Mouse (Mus musculus) kidney, postnatal 36 days (tissue): ENCODE results near the gene Dhx40.
"Not testable (repeated sequence)": the region's sequence is repeated elsewhere in the genome, so short reads cannot be mapped to it uniquely, and the experiment has no call there.

Experiments used
- DNase-seq, 2 experiments: peaks; one replicate each; pipeline ENCODE4 v3.0.0; 2021 to 2022; ENCODE audit warnings: mixed read lengths in 2 of 2

Gene Dhx40

DNA sequence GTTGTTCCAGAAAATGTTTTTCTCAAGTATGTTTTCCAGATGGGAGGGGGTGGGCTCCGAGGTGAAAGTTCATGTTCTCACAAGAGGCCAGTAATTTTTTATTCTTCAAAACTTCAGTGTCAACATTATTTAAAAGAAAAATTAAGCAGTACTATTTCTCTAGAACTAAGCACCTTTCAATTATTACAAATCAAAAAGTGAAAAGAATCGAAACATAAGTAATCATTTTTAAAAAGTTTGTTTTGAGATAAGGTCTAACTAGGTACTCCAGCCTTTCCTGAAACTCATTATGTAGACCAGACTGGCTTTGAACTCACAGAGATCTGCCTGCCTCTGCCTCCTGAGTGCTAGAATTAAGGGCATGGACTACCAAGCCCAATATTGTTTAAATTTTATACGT lies 8.7 kb upstream of the Dhx40 start:
- DNase-seq, result not testable (repeated sequence)

DNA sequence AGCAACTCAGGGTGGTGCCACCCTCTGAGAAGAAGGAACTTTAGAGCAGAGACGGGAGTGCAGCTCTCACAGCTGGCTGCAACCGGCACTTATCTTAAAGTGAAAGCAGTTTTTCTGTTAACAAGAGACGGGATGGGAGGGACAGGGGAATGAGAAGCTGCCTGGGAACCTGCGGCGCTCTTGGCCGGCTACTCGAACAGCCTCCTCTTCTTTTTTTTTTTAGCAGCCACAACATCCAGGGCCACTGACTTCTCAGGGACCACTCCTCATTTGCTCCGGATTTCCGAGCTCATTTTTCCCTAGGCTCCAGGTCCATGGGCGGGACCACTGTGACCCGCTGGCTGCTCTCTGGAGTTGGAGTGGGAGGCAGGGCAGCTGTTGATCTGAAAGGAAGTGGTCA lies 6.9 kb upstream of the Dhx40 start:
- not testable (repeated sequence) for DNase-seq

DNA sequence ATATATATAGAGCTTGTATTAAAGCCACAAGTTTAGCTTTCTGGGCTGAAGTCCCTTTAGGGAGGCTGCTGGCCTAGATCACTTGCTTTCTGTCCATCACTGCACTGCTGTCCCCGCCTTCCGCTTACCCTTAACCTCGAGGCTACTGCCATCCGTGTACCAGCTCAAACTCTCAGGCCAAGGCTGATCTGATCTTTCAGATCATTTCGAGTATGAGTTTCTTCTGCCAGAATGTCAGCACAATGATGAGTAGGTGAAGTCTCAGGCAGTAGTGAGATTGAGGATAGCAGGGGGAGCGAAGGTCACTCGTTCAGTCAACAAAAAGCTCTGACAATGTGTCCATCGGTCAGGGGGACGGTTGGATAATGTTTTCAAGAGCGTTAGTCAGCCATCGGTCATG lies 5.7 kb upstream of the Dhx40 start:
- not testable (repeated sequence) for DNase-seq

DNA sequence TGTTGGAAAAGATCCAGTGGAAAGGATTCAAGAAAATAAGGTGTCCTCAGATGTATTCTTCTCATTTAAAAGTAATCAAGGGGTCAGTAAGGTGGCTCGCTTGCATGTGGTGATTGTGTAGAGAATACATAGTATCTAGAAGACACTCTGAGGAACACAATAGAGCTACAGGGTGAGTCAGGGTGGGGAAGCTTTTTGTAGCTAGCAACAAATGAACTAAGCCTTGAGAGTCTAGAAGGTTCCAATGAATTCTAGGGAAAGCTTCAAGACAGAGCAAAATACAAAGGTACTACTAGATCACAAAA lies 3.7 kb upstream of the Dhx40 start:
- no peak for DNase-seq

DNA sequence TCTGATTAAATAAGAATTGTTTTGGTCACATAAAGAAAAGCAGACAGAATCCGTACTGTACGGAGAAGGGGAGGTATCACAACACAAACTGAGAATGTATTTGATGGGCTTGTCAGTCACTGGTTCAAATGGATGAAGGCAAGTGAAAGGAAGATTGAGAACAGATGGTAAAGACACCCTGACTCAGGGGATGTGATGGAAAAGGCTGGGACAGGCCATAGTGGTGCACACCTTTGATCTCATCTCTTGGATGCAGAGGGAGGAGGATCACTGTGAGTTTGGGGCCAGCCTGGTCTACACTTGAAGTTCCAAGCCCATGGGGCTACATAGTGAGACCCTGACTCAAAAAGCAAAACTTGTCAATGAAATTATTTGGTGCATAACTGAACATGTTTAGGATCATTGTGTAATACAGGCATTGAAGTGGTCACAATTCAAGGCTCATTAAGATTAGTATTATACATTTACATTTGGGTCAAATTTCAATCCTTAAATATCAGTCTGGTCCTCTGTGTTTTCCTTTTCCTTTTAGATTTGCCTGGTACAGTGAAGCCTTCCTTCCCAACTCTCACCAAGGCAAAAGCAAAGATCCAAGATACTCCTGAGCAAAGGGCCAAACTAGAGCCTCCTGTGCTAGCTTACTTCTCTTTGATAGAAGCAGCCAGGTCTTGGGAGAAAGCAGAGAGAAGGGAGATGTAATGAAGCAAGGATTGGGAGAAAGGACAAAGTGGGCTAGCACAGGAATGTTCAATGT lies 3.2 kb upstream of the Dhx40 start:
- no peak for DNase-seq

DNA sequence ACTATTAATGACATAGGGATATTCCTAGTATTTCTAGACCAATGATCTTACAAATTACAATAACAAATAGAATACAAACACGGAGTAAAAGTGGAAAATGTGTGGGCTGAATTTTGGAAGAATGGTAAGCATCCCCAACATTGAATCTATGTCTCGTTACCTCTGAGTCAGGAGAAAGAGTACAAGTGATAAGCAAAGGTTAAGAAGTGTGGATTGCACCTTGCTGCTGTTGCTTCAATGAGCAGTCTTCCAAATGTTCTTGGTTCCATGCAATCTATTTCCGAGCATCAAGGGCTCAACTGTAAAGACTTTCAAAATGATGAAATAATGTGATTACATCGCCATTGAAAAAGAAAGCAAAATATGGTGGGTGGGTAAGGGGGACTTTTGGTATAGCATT lies 2.3 kb upstream of the Dhx40 start:
- no peak for DNase-seq

DNA sequence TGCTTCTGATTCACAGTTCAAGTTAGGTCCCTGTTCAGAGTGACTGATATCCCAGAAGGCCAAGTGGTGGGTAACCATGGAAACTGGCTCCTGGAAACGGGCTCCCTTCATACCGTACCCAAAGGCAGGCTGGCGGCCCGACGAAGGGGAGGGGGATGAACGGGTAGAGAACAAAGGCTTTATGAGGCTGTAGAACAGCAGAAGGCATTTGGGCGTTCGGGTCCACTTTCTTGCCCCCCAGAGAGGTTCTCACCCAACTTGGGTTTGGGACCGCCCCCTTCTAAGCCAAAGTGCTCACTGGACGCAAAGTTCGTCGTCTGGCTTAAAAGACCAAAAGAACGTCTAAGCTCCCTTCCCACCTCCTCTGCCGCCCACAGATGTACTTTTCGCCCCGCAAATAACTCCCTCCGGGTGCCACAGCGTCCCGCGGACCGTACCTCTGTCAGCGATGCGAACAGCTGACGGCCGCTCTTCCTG lies 507 bp downstream of the Dhx40 start:
- DNase-seq, result peak; percentile 67 to 68

DNA sequence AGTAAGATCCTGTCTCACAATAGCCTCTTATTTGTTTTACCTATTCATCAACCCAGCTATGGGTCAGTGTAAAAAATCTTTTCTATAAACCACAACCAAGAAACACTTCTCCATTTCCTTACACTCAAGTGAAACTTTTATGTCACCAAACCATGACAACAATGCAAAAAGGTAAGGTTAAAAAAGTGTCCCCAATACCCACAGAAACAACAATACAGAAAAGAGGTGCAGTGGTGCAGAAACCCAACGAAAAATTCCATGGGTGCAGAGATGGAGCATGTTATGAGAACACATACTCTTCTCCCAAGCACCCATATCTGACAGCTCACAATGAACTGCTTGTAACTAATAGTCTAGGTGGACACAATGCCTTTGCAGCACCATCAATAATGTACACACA lies 13.4 kb downstream of the Dhx40 start:
- DNase-seq, result no peak

DNA sequence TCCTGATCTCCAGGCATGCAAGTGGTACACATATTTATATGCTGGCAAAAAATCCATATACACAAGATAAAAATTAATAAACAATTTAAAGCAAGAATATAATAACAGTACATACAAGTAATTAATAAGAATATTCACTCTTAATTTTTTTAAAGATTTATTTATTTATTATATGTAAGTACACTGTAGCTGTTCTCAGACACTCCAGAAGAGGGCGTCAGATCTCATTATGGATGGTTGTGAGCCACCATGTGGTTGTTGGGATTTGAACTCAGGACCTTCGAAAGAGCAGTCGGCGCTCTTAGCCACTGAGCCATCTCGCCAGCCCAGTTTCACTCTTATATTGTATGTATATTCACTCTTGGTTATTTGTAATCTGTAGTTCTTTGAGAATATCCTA lies 20.1 kb downstream of the Dhx40 start:
- DNase-seq, result peak in 1 of 2 experiments; percentile 23

DNA sequence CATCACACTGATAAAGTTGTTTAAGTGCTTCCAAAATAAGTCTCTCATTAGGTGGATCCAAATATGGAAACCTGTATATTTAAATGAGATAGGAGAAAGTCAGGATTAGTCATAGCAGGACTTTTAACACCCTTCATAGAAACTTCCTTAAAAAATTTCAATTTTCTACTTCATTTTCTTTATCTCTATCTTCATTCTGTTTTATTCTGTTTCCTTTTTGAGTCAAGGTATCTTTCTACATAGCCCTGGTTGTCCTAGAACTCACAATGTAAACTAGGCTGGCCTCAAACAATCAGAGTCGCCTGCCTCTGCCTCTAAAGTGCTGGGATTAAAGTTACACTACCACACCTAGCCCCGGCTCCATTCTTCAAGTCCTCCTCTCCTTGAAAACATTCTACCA lies 21.8 kb downstream of the Dhx40 start:
- no peak for DNase-seq

DNA sequence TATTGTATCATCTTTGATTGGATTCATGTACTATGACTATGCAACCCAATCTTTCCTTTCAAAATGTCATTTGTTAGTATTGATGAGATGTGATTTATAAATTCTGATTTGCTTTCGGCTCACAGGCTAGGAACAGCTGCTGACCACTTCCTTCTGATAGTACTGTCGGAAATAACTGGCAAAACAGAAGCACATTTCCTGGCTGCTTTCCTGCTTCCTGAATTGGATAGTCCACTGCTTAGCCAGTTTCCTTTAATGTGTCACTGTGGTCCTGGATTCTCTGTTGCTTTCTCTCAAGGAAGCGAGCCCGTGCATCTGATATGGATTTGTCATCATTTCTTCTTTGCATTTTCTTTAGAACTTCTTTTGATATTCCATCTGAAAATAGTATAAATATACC lies 37.7 kb downstream of the Dhx40 start:
- peak; percentile 28 to 48 for DNase-seq

DNA sequence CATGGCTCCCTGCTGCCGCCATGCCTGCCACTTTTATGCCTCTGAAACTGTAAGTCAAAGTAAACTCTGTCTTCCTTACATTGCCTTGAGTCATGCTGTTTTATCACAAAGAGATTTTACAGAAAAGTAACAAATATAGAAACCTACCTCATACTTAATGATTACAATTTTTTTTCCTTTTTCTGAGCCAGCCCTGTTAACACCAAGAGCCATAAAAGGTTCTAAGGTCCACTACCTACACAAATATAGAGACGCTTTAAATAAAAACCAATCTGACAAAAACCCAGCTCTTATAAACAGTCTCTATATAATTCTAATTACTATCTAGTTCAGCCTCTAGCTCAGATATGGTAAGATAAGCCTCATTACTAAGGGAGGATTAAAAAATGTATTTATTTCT lies 43.0 kb downstream of the Dhx40 start:
- DNase-seq, result no peak

DNA sequence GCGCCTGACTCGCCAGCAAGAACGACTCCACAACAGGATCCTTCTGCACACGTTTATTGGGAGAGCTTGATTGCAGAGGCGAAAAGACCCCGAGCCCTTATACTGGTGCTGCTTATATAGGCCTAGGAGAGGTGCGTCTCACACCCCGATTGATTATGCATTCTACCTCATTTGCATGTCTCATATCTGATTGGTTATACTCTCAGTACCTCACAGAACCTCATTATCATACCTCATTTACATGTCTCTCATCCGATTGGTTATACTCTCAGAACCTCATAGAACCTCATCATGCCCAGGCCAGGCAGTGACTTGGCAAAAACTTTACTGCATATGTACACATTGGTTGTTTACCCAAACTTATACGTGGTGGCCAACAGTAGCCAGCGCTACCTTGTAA lies 44.4 kb downstream of the Dhx40 start:
- not testable (repeated sequence) for DNase-seq

DNA sequence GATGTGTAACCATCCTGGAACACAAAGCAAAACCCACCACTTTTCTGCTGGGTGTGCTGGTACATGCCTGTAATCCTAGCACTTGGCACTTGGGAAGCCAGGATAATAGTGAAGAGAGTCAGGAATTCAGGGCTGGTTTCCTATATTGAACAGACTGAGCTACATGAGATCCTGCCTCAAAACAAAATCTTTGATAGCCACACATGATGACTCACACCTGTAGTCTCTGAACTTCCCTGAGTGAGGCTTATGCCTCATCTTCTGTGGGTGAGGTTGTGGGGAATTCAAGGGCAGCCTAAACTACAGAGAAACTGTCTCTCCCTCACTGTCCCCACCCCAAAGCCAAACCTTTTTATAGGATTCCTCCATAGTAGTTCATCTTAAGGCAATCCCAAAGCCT lies 47.2 kb downstream of the Dhx40 start:
- no peak for DNase-seq

DNA sequence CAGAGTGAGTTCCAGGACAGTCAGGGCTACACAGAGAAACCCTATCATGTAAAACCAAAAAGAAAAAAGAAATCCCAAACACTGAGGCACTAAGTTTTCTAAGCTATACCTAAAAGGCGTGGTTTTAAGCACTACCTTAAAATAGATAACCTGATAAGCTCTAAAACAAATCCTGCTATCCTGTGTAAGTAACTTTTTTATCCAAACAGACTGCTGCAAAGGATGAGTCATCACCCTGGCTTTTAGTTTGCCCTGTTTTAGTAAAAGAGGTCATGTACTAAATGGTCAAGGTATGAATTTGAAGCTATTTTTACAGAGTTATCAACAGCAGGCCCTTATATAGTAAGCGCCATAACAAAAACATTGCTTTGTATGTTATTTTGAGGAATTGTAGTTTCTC lies 47.7 kb downstream of the Dhx40 start:
- DNase-seq, result no peak

DNA sequence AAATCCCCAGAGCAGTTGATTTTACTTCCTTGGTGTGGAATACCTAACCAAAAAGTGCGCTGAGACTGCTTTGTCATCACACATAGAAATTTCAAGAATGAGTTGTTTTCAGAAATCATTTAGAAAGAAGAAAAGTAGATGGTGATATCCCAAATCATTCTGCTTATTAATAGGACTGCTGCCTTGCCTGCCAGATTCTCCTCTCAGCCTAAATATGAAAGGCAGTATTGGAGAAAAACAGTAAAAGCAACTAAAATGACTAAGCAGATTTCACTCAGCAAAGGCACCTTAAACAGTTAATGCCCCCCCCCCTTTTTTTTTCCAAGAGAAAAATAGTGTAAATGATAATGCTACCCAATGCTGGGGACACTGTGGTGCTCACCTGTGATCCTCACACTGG lies 48.3 kb downstream of the Dhx40 start:
- no peak for DNase-seq

DNA sequence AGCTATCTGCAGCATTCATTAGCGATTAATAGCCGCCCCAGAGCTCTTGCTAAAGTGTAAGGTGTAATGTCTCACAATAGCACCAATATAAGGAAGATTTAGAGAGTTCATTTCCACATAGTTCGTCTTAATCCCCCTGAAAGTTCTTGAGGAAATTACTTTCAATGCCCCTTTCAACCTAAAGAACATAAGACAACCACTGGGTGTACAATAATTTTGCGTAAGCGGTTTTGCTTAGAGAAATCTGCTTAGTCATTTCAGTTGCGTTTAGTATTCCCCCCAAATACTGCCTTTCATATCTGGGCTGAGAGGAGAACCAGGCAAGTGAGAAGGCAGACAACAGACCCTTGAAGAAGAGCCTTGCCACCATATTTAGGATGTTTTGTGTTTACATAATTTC lies 49.0 kb downstream of the Dhx40 start:
- no peak for DNase-seq

DNA sequence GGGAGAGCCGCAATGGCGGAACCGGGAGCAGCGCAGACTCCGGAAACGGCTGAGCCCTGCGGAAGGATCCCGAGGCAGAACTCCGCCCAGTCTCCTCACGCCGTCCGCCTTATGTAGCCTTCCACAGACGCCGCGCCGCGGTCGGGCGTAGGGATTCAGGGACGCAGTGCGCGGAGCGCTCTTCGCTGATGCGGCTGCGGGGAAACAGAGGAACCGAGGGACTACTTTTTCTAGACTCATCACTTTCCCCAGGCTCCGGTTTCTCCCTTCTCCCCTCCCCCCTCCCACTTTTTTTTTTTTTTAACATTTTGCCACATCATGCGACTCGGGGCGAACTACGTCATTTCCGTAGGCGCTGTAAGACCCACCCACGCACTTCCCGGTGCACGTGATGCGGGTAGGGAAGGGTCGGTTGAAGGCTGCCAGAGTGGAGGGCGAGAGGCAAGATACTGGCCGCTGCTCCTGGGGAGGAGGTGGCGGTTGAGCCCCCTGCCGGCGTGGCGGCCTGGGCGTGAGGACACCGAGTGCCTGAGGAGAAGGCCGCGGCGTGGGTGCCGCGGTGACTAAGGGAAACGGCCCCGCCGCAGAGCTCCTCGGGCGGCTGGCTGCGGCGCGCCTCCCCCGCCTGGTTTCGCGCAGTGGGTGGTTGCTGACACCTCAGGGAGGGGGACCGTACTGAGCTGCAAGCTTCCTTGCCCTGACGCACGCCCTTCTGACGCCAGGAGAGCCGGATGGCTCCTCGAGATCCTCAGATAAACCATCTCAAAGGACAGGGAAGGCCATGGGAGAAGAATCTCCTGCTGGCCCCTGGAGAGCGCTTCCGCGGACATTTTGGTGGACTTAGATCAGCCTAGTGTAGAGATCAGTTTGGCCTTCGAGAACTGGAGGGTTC lies 49.8 kb downstream of the Dhx40 start, which contains the start of gene Cltc:
Gene Cltc, minus strand, starts transcription at position 86 of the 892 bp plus-strand sequence.
- peak; percentile 95 to 97 for DNase-seq

DNA sequence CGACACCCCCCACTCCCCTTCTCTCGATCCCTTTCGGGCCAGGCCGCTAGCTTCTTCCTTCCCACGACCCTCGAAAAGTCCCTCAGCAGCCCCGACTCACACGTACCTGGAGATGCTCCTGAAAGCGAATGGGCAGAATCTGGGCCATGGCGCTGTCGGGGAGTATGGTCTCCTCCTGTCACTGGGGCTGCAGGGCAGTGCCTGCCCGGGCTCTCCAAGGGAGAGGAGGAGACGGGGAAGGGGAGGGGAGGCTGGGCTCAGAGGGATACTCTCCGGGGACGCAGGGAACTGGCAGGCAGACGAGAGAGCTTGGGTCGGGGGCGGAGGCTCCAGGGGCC lies 50.4 kb downstream of the Dhx40 start:
- no peak for DNase-seq

DNA sequence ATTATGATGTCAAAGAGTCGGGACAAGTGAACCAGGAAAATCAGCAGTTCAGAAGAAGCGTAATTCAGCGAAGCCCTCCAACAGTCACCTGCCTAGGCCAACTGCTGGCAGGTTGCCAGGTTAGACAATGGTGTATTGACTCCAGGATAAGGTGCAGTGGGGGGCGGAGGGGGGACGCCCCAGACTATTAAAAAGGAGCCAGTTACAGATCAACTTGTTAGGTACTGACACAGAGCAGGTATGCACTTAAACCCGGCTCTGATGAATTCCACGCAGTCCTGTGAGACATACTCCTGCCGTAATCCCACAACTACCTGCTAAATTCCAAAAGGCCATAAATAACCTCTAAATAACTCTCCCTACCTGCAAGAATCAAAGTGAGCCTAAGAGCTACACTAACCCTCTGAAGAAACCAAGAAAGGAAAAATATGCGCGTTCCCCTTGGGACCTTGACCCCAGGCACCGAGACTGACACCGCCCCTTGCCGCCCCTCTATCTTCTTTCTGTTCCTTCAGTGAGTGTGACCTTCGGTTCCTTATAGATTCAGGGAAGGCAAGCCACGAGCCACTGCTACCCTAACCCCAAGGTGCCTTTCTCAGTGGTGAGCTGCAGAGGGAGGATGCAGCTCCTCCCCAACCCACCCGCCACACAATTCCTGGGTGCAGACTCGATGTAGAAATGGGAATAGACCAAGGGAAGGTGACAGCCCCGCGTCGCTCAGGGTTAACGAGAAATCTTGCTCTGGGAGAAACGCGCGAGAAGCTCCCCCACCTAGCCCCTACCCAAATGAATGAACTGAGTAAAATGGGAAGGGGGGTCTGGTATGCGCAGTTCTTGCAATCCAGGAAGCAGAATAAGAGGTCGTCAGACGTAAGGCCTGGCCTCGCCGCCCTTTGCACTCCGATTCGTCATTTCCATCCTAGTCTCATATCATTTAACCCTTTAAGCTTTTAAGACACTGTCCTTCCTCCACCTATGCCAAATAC lies 51.1 kb downstream of the Dhx40 start:
- peak; percentile 62 to 79 for DNase-seq

DNA sequence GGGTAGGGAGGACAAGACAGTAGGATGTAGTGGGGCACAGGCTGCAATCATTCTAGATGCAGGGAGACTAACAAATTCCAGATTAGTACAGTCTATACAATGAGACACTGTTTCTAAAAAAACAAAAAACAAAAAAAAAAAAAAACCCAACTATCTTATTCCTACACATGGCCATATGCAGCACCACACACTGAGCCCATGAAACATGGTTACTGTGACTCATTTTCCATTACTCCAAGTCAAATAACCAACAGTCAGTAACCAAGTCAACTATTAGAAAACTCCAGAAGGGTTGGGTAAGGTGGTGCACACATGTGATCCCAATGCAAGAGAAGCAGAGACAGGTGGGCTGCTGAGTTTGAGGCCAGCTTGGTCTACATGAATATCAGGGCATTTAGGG lies 55.1 kb downstream of the Dhx40 start:
- no peak for DNase-seq

DNA sequence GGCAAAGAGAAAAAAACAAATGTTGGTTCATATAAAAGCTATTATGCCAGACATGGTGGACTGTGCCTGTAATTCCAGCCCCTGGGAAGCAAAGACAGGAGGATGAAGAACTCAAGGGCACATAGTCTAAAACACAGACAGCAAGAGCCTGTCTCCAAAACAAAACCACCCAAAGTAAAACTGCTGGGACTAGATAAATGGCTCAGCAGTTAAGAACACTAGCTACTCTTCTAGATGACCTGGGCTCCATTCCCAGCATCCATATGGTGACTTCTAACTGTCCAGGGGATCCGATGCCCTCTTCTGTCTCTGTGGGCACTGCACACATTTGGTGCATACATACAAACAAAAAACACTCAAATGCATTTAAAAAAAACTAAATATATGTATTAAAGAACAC lies 56.5 kb downstream of the Dhx40 start:
- no peak for DNase-seq
